Mouse (Mus musculus) myocyte (in vitro differentiated cells): ENCODE measurements around the gene Sec23ip.

ENCODE experiments used
- MYOD1 ChIP-seq, 3 experiments: IDR thresholded peaks; one replicate each; pipeline ENCODE4 v1.6.1; 2011; ENCODE audit warnings: control low read depth in 2 of 3, low read depth in 2 of 3, mild to moderate bottlenecking in 2 of 3, moderate library complexity in 1 of 3; ENCODE audit not compliant: insufficient read length in 2 of 3, control insufficient read depth in 1 of 3
- POLR2A ChIP-seq: IDR thresholded peaks from one replicate; pipeline ENCODE4 v1.6.1; 2011; ENCODE audit warnings: low read depth, mild to moderate bottlenecking, control low read depth, moderate library complexity; ENCODE audit not compliant: insufficient read length
- USF1 ChIP-seq: IDR thresholded peaks from one replicate; pipeline ENCODE4 v1.6.1; 2011; ENCODE audit warnings: low read depth, mild to moderate bottlenecking, control low read depth, moderate library complexity

DNA sequence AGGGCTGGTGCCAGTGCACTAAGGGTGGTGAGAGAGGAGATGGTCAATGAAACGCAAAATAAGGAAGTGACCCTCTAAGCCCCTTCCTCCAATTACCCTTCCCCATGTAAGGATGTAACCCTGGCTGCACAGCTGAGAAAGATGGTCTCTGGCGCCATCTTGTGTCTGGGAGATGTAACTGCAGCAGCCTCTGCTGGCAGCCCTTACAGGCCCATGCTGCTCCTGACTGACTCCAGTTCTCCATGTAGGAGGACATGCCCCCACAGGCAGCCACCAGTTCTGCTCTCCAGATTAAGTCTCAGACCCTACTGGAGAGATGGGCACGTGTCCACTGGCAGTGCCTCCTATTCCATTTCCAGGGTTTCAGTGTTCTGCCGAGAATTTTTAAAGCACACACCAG lies 39.0 kb upstream of the Sec23ip start:
- TF ChIP-seq USF1 (no peak), POLR2A (no peak), MYOD1 (IDR thresholded peaks at IDR 0.05; ENCODE audit: control insufficient read depth in 1 of 3, insufficient read length in 2 of 3, low read depth in 2 of 3) (no peak)
